Comparison of ENCODE assay signal across 9 mouse cellular contexts in genomic region chr5:27792531-27793205, GRCm38 (mm10). TPM values are rescaled to one million over a fixed set of nuclear protein-coding genes. Genes with fewer than 3 reads are reported as not detected.
A peak's percentile ranks its signal among the peaks of the same experiment; 100 is the strongest.
DNase-seq lines count a peak whose midpoint lies in the region; ATAC-seq and TF ChIP-seq lines count a peak whose summit lies in the region.
"Had no signal": no experiment of that assay in that cellular context is flagged by ENCODE, and none has a peak within 500 bp of the region (broad histone marks: within the 10 kb centered on the region; RNA-seq: fewer than 3 reads in every experiment).

No protein-coding gene starts in this region.

- no peak overlapping the region for H3K27ac ChIP-seq in kidney, embryonic 14.5 days (ENCODE audit: low read depth, low read length)
- H3K27ac ChIP-seq in midbrain, postnatal 0 days (ENCODE audit: low read depth, low read length) = 0 out of 2 replicates have a peak overlapping the region, but pooled peaks have one; percentile 93

- no peaks in the 10 kb centered on the region for H3K27me3 ChIP-seq in kidney, embryonic 14.5 days (ENCODE audit: control insufficient read depth, insufficient read depth, low read length)
- H3K27me3 ChIP-seq in midbrain, postnatal 0 days (ENCODE audit: insufficient read depth, low read length) = no peaks in the 10 kb centered on the region

- no peak for DNase-seq in kidney, adult 18-20 months
- DNase-seq in ZHBTc4 (ENCODE audit: low read depth, low spot score) = peak; percentile 72
- peak; percentile 61 for DNase-seq in induced T-regulatory cell, adult 2 months (ENCODE audit: low read depth)
- no peak for DNase-seq in midbrain, postnatal 0 days (ENCODE audit: low spot score)
- DNase-seq in urinary bladder, postnatal 14 days (ENCODE audit: low spot score) = no peak
- DNase-seq in lung, adult 2 months = no peak
- no peak for DNase-seq in left cerebral cortex, adult 8-10 months (ENCODE audit: low spot score in 2 of 2)
- DNase-seq: adrenal gland, adult 8-10 months had no signal

- peak overlapping the region; percentile 72; the same call in 1 of the 2 replicates for H3K9ac ChIP-seq in kidney, embryonic 14.5 days (ENCODE audit: low read depth, low read length)
- no peak overlapping the region for H3K9ac ChIP-seq in midbrain, postnatal 0 days (replicated peaks; ENCODE audit: low read length, poor library complexity, severe bottlenecking)

- H3K4me1 ChIP-seq in kidney, embryonic 14.5 days (ENCODE audit: control insufficient read depth, insufficient read depth, low read length) = peaks cover 13% of the 10 kb centered on the region
- peaks cover 10% of the 10 kb centered on the region; the same call in 1 of the 2 replicates for H3K4me1 ChIP-seq in midbrain, postnatal 0 days (ENCODE audit: insufficient read depth, low read length)
- peaks cover 5% of the 10 kb centered on the region; the same call in 1 of the 2 replicates for H3K4me1 ChIP-seq in lung, adult 2 months (ENCODE audit: control insufficient read depth, insufficient read depth, low read length)

- peaks cover 12% of the 10 kb centered on the region for H3K36me3 ChIP-seq in kidney, embryonic 14.5 days (ENCODE audit: control insufficient read depth, insufficient read depth, low read length)
- peaks cover 5% of the 10 kb centered on the region for H3K36me3 ChIP-seq in midbrain, postnatal 0 days (ENCODE audit: insufficient read depth, low read length)

- peak overlapping the region; percentile 68 for H3K4me2 ChIP-seq in kidney, embryonic 14.5 days (replicated peaks; ENCODE audit: low read depth, low read length)
- peak overlapping the region; percentile 53 for H3K4me2 ChIP-seq in midbrain, postnatal 0 days (ENCODE audit: low read depth, low read length, poor library complexity, severe bottlenecking)

- WGBS in kidney, embryonic 14.5 days = 59% methylated on average over 9 of the region's 9 CpGs
- 60% methylated on average over 9 of the region's 9 CpGs for WGBS in midbrain, postnatal 0 days
- 45% methylated on average over 9 of the region's 9 CpGs for WGBS in lung, adult 2 months

- H3K9me3 ChIP-seq in kidney, embryonic 14.5 days (ENCODE audit: control insufficient read depth, low read length) = no peaks in the 10 kb centered on the region
- H3K9me3 ChIP-seq in midbrain, postnatal 0 days (ENCODE audit: low read length) = no peaks in the 10 kb centered on the region

- TF ChIP-seq POLR2A in lung, adult 2 months (IDR thresholded peaks at IDR 0.05; ENCODE audit: borderline replicate concordance, extremely low read depth, low read depth, low read length) = no peak

- H3K4me3 ChIP-seq in kidney, embryonic 14.5 days (ENCODE audit: low read length) = peak overlapping the region; percentile 84
- peak overlapping the region; percentile 77; the same call in 1 of the 2 replicates for H3K4me3 ChIP-seq in midbrain, postnatal 0 days (ENCODE audit: low read depth, low read length)
- no peak overlapping the region for H3K4me3 ChIP-seq in lung, adult 2 months (replicated peaks; ENCODE audit: extremely low read depth, low read depth, low read length)

- ATAC-seq in kidney, embryonic 14.5 days (ENCODE audit: low FRiP score, low TSS enrichment) = no peak
- ATAC-seq in midbrain, postnatal 0 days (ENCODE audit: low FRiP score) = no peak

- TF ChIP-seq CTCF in midbrain, postnatal 0 days (IDR thresholded peaks at IDR 0.05) = no peak
- TF ChIP-seq CTCF in lung, adult 2 months (IDR thresholded peaks at IDR 0.05; ENCODE audit: insufficient read depth, low read length) = no peak

RNA-seq across cellular contexts. Expression of gene Paxip1, which starts 1.2 kb away (rescaled TPM):
- polyA plus RNA-seq in kidney, embryonic 14.5 days (2014; fragmentation: Nextera tagmentation; extraction: Ambion mirVana) = 28.4 and 53.0 TPM in 2 replicates
- total RNA-seq in midbrain, postnatal 0 days (2014; rRNA removed) = 43.0 and 48.8 TPM in 2 replicates
- polyA plus RNA-seq in midbrain, postnatal 0 days (2015; fragmentation: Nextera tagmentation; extraction: Ambion mirVana) = 21.2 and 23.1 TPM in 2 replicates
- 18.5 and 21.9 TPM in 2 replicates for polyA plus RNA-seq in lung, adult 2 months (2012; rRNA removed)
- 10 to 100 TPM; 33.4 to 43.9 (median 38.5) TPM for total RNA-seq in left cerebral cortex, adult 8-10 months (2022)

RNA-seq across cellular contexts. Expression of gene Htr5a, which starts 49.3 kb away (rescaled TPM):
- polyA plus RNA-seq in kidney, embryonic 14.5 days (2014; fragmentation: Nextera tagmentation; extraction: Ambion mirVana) = not detected in 2 replicates
- total RNA-seq in midbrain, postnatal 0 days (2014; rRNA removed) = 10.9 and 12.3 TPM in 2 replicates
- 1.4 and 1.6 TPM in 2 replicates for polyA plus RNA-seq in midbrain, postnatal 0 days (2015; fragmentation: Nextera tagmentation; extraction: Ambion mirVana)
- polyA plus RNA-seq in lung, adult 2 months (2012; rRNA removed) = not detected in 2 replicates
- total RNA-seq in left cerebral cortex, adult 8-10 months (2022) = 10 to 100 TPM; 11.2 to 12.9 (median 12.4) TPM
- total RNA-seq: adrenal gland, adult 8-10 months had no signal

Comparison
In these comparisons a context has a peak if more than half of its experiments do, and no peak if none do; other contexts are left out.
1. DNase-seq: peak in ZHBTc4 (single experiment) and induced T-regulatory cell, adult 2 months (single experiment); none in kidney, adult 18-20 months (single experiment), midbrain, postnatal 0 days (single experiment), urinary bladder, postnatal 14 days (single experiment), lung, adult 2 months (single experiment) and left cerebral cortex, adult 8-10 months (0 of 2).